Mouse (Mus musculus) MEL (cell line): ENCODE results near the gene Rfx5. TPM values are rescaled to one million over a fixed set of nuclear protein-coding genes. Genes with fewer than 3 reads are reported as not detected.

ENCODE experiments used
- DNase-seq: peaks from one replicate; pipeline ENCODE4 v3.0.0; 2011; ENCODE audit warnings: low read depth, low spot score
- H3K27ac ChIP-seq: 2 replicates; pipeline ENCODE4 v1.5.1; 2012; ENCODE audit warnings: low read depth, mild to moderate bottlenecking, control low read depth, low read length, moderate library complexity; ENCODE audit not compliant: control insufficient read depth
- H3K27me3 ChIP-seq, 2 experiments: fragments of 150-350 bp in 1 of 2; sonication (generic) in 1 of 2; 2 replicates each; pipeline ENCODE4 v1.6.1; 2012; ENCODE audit warnings: low read length in 2 of 2, mild to moderate bottlenecking in 2 of 2, improper control_type of control experiment in 1 of 2, moderate library complexity in 1 of 2; ENCODE audit not compliant: insufficient read depth in 2 of 2, control insufficient read depth in 1 of 2
- H3K36me3 ChIP-seq, 2 experiments: 2 replicates each; pipeline ENCODE4 v1.6.1; 2012 to 2014; ENCODE audit warnings: low read length in 2 of 2, improper control_type of control experiment in 1 of 2, inconsistent platforms in 1 of 2, mild to moderate bottlenecking in 1 of 2; ENCODE audit not compliant: insufficient read depth in 2 of 2, control insufficient read depth in 1 of 2
- H3K4me1 ChIP-seq, 2 experiments: fragments of 150-350 bp in 1 of 2; sonication (generic) in 1 of 2; 2 replicates each; pipeline ENCODE4 v1.6.1; 2012; ENCODE audit warnings: low read length in 2 of 2, improper control_type of control experiment in 1 of 2, mild to moderate bottlenecking in 1 of 2; ENCODE audit not compliant: insufficient read depth in 2 of 2, control insufficient read depth in 1 of 2
- H3K4me3 ChIP-seq, 2 experiments: fragments of 150-350 bp in 1 of 2; sonication (generic) in 1 of 2; 2 replicates each; pipeline ENCODE4 v1.5.1; 2012; ENCODE audit warnings: low read depth in 2 of 2, low read length in 2 of 2, mild to moderate bottlenecking in 2 of 2, moderate library complexity in 2 of 2, control low read depth in 1 of 2, improper control_type of control experiment in 1 of 2; ENCODE audit not compliant: control insufficient read depth in 1 of 2, insufficient read depth in 1 of 2
- H3K79me2 ChIP-seq: 2 replicates; pipeline ENCODE4 v1.6.1; 2012; ENCODE audit warnings: mild to moderate bottlenecking, low read length, moderate library complexity; ENCODE audit not compliant: control insufficient read depth, poor library complexity, insufficient read depth
- H3K9ac ChIP-seq: 2 replicates; pipeline ENCODE4 v1.6.1; 2012; ENCODE audit warnings: low read depth, mild to moderate bottlenecking, control low read depth, low read length, moderate library complexity; ENCODE audit not compliant: control insufficient read depth, poor library complexity, severe bottlenecking
- H3K9me3 ChIP-seq: fragments of 150-350 bp; sonication (generic); replicated peaks from 2 replicates; pipeline ENCODE4 v1.6.1; 2012; ENCODE audit warnings: mild to moderate bottlenecking, low read length, improper control_type of control experiment, moderate library complexity; ENCODE audit not compliant: insufficient read depth
- CHD2 ChIP-seq: IDR thresholded peaks from 2 replicates; pipeline ENCODE4 v1.6.1; 2011; ENCODE audit warnings: low read length, improper control_type of control experiment
- GATA1 ChIP-seq: IDR thresholded peaks from 2 replicates; pipeline ENCODE4 v1.6.1; 2011; ENCODE audit warnings: low read depth, low read length, improper control_type of control experiment
- JUND ChIP-seq: IDR thresholded peaks from 2 replicates; pipeline ENCODE4 v1.6.1; 2011; ENCODE audit warnings: low read depth, mild to moderate bottlenecking, improper control_type of control experiment, low read length
- MAX ChIP-seq: IDR thresholded peaks from 2 replicates; pipeline ENCODE4 v1.6.1; 2011; ENCODE audit warnings: low read length, improper control_type of control experiment
- MAZ ChIP-seq: IDR thresholded peaks from 2 replicates; pipeline ENCODE4 v1.6.1; 2012; ENCODE audit warnings: low read depth, mild to moderate bottlenecking, inconsistent platforms, low read length, improper control_type of control experiment
- MXI1 ChIP-seq: IDR thresholded peaks from 2 replicates; pipeline ENCODE4 v1.6.1; 2011; ENCODE audit warnings: mild to moderate bottlenecking, low read depth, low read length, improper control_type of control experiment
- MYB ChIP-seq: IDR thresholded peaks from 2 replicates; pipeline ENCODE4 v1.6.1; 2011; ENCODE audit warnings: mild to moderate bottlenecking, low read depth, low read length, improper control_type of control experiment
- POLR2AphosphoS2 ChIP-seq: IDR thresholded peaks from 2 replicates; pipeline ENCODE4 v1.6.1; 2011; ENCODE audit warnings: low read length, improper control_type of control experiment
- POLR2AphosphoS5 ChIP-seq: IDR thresholded peaks from 2 replicates; pipeline ENCODE4 v1.6.1; 2012; ENCODE audit warnings: low read depth, borderline replicate concordance, mild to moderate bottlenecking, inconsistent platforms, low read length, moderate library complexity, mixed read lengths
- USF1 ChIP-seq: IDR thresholded peaks from 2 replicates; pipeline ENCODE4 v1.6.1; 2014; ENCODE audit warnings: low read depth, mild to moderate bottlenecking, inconsistent platforms, low read length, improper control_type of control experiment, moderate library complexity
- USF2 ChIP-seq, 2 experiments: IDR thresholded peaks; 2 replicates each; pipeline ENCODE4 v1.6.1; 2011 to 2012; ENCODE audit warnings: improper control_type of control experiment in 2 of 2, low read length in 2 of 2, borderline replicate concordance in 1 of 2, inconsistent platforms in 1 of 2, low read depth in 1 of 2, mild to moderate bottlenecking in 1 of 2; ENCODE audit not compliant: insufficient read depth in 1 of 2
- polyA plus RNA-seq, 2 experiments: library from polyadenylated mRNA; stranded (reverse) in 1 of 2; unstranded in 1 of 2; fragments of >175 nt in 1 of 2; fragments of >200 nt in 1 of 2; gene quantifications; 2 replicates each; pipeline versions ENCODE4 v1.2.1 to v1.2.4; 2012; ENCODE audit warnings: low replicate concordance in 2 of 2, low read depth in 1 of 2; ENCODE audit not compliant: insufficient read length in 2 of 2, insufficient read depth in 1 of 2, missing spikeins in 1 of 2
- total RNA-seq: library from RNA; depleted of rRNA; stranded (reverse); fragments of 300-350 nt; gene quantifications from 2 replicates; pipeline ENCODE4 v1.2.3, GENCODE M21; 2012

Rfx5 gene
- total and polyA plus RNA-seq, 3 experiments = 10.0 to 19.4 TPM; not detected in 1

DNA sequence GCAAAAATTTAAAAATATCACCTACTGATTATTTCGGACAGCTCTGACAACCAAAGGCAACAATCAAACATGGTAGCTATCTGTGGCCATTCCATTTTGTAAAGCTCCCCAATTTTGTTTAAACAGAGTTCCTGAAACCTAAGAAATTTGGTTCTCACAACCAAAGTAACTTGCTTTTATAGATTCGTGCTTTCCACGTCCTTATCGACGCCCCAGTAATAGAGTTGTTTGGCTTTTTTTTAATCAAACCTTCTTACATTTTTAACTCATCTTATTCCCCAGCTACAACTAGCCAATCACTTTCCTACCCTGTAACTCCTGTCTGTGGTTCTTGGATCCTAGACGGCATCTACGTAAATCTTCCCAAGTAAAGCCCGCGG, 501 bp upstream of the Rfx5 start (continued):
- TF ChIP-seq MXI1 = no peak; the same call in 1 of the 2 replicates

- Histone ChIP-seq H3K9ac (no peak overlapping the region), H3K4me3 (no peak overlapping the region), H3K36me3 (peaks cover 5 to 7% of the 10 kb centered on the region in 2 experiments)
- TF ChIP-seq MYB = no peak
- no peak for TF ChIP-seq GATA1
- TF ChIP-seq CHD2 = no peak
- TF ChIP-seq USF1 = no peak
- TF ChIP-seq JUND = no peak
- TF ChIP-seq, all 39 proteins: peak for 0
- Histone ChIP-seq H3K4me1 (peaks cover 4 to 7% of the 10 kb centered on the region in 2 experiments; a peak in 3 of 4 replicates), H3K27me3 (no peaks in the 10 kb centered on the region), H3K9me3 (no peaks in the 10 kb centered on the region), H3K79me2 (peaks cover 3% of the 10 kb centered on the region), H3K27ac (no peak overlapping the region)
- no peak for DNase-seq
Measured at GRCm38 (mm10) chr3:94958295-94958694, 4.4 kb downstream of the Rfx5 start.

DNA sequence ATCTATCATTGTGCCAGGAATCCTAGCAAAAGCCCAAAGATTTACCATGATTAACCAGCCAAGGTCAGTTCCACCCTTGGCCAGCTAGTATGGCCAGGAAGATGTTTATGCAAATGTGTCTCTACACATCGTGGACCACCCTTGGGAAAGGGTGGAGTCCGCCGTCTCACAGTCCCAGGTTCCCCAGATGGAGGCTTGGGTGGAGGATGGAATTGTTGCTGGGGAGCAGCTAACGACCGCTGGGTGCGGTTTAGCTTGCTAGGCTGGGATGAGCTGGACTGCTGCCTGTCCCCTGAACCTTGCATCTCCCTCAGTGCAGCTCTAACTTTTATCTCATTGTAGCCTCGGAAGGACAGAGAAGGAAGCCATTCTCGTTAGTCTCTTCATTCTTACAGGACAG, 6.0 kb downstream of the Rfx5 start:
- Histone ChIP-seq H3K4me3 (no peak overlapping the region), H3K4me1 (peaks cover under 1 to 5% of the 10 kb centered on the region in 2 experiments; a peak in 3 of 4 replicates), H3K36me3 (peaks cover 3 to 5% of the 10 kb centered on the region in 2 experiments), H3K79me2 (no peaks in the 10 kb centered on the region), H3K27ac (no peak overlapping the region), H3K9me3 (no peaks in the 10 kb centered on the region), H3K27me3 (no peaks in the 10 kb centered on the region), H3K9ac (no peak overlapping the region)
- no peak for TF ChIP-seq POLR2AphosphoS2
- TF ChIP-seq MAX = no peak
- TF ChIP-seq POLR2AphosphoS5 = no peak
- no peak for TF ChIP-seq MAZ
- no peak for TF ChIP-seq MYB
- TF ChIP-seq CHD2 = no peak
- no peak for DNase-seq

DNA sequence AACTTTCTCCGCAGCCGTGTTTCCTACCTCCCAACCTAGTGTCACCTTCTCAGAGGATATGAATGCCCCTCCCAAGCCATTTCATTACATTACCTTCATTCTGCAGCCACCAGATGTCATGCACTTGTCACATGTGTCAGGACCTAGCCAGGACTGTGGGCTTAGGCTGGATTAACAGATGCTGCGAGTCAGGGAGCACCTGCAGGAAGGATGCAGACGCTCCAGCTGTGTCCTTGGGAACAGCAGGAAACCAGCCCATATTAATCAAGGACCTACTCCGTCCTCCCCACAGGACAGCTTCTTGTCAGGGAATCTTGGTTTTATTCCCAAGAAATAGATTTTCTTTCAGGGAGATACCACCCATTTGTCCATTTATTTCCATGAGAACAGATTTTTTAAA, 6.4 kb downstream of the Rfx5 start:
- 0 out of 4 replicates have a peak, but pooled peaks of 1 of the 2 experiments have one; percentile 12 for TF ChIP-seq USF2 (IDR thresholded peaks at IDR 0.05; ENCODE audit: borderline replicate concordance in 1 of 2, insufficient read depth in 1 of 2, low read depth in 1 of 2, low read length in 2 of 2)
- TF ChIP-seq MXI1 = no peak
- Histone ChIP-seq H3K27me3 (no peaks in the 10 kb centered on the region), H3K9me3 (no peaks in the 10 kb centered on the region), H3K79me2 (no peaks in the 10 kb centered on the region), H3K9ac (no peak overlapping the region), H3K4me1 (peaks cover 0 to under 1% of the 10 kb centered on the region in 2 experiments; a peak in 1 of 4 replicates), H3K36me3 (peaks cover 0 to 5% of the 10 kb centered on the region in 2 experiments; a peak in 2 of 4 replicates), H3K4me3 (no peak overlapping the region), H3K27ac (no peak overlapping the region)
- DNase-seq = no peak
